Mouse (Mus musculus): ENCODE results near the gene Golt1a. TPM values are rescaled to one million over a fixed set of nuclear protein-coding genes. Genes with fewer than 3 reads are reported as not detected.

The Golt1a gene
- 1.7 and 1.9 TPM in 2 replicates for polyA plus RNA-seq (2012; rRNA removed)

GRCm38 (mm10) chr1:133309652-133310267 is at the start of gene Golt1a:
TSS of gene Golt1a (plus strand) at chr1:133309800.
- no peak for DNase-seq (ENCODE audit: low spot score)

- no peak for DNase-seq (ENCODE audit: low spot score)
Measured at GRCm38 (mm10) chr1:133262628-133263027, 47.0 kb upstream of the Golt1a start.

- no peak for DNase-seq (ENCODE audit: low spot score)
Measured at GRCm38 (mm10) chr1:133263134-133263533, 46.5 kb upstream of the Golt1a start.

GRCm38 (mm10) chr1:133264367-133264766 is 45.2 kb upstream of the Golt1a start:
- DNase-seq (ENCODE audit: low spot score), result no peak

- no peak for DNase-seq (ENCODE audit: low spot score)
Measured at GRCm38 (mm10) chr1:133265114-133265766, 44.4 kb upstream of the Golt1a start.

GRCm38 (mm10) chr1:133267094-133267493 is 42.5 kb upstream of the Golt1a start:
- no peak for DNase-seq (ENCODE audit: low spot score)

GRCm38 (mm10) chr1:133267813-133268492 is 41.6 kb upstream of the Golt1a start:
- no peak for DNase-seq (ENCODE audit: low spot score)

GRCm38 (mm10) chr1:133268503-133268902 is 41.1 kb upstream of the Golt1a start:
- no peak for DNase-seq (ENCODE audit: low spot score)

- DNase-seq (ENCODE audit: low spot score), result no peak
Measured at GRCm38 (mm10) chr1:133270336-133270735, 39.3 kb upstream of the Golt1a start.

GRCm38 (mm10) chr1:133274163-133274562 is 35.4 kb upstream of the Golt1a start:
- DNase-seq (ENCODE audit: low spot score), result no peak

- DNase-seq (ENCODE audit: low spot score), result no peak
Measured at GRCm38 (mm10) chr1:133276983-133277382, 32.6 kb upstream of the Golt1a start.

GRCm38 (mm10) chr1:133278539-133278938 is 31.1 kb upstream of the Golt1a start:
- DNase-seq (ENCODE audit: low spot score), result no peak

GRCm38 (mm10) chr1:133278946-133279631 is 30.5 kb upstream of the Golt1a start:
- no peak for DNase-seq (ENCODE audit: low spot score)

GRCm38 (mm10) chr1:133279632-133280093 is 29.9 kb upstream of the Golt1a start:
- no peak for DNase-seq (ENCODE audit: low spot score)

- DNase-seq (ENCODE audit: low spot score), result no peak
Measured at GRCm38 (mm10) chr1:133280537-133280936, 29.1 kb upstream of the Golt1a start.

- DNase-seq (ENCODE audit: low spot score), result no peak
Measured at GRCm38 (mm10) chr1:133285907-133286306, 23.7 kb upstream of the Golt1a start.

GRCm38 (mm10) chr1:133287051-133287450 is 22.5 kb upstream of the Golt1a start:
- DNase-seq (ENCODE audit: low spot score), result no peak

GRCm38 (mm10) chr1:133287880-133288279 is 21.7 kb upstream of the Golt1a start:
- DNase-seq (ENCODE audit: low spot score), result no peak

- DNase-seq (ENCODE audit: low spot score), result no peak
Measured at GRCm38 (mm10) chr1:133291888-133292287, 17.7 kb upstream of the Golt1a start.

GRCm38 (mm10) chr1:133292608-133293007 is 17.0 kb upstream of the Golt1a start:
- no peak for DNase-seq (ENCODE audit: low spot score)

GRCm38 (mm10) chr1:133296376-133296775 is 13.2 kb upstream of the Golt1a start:
- no peak for DNase-seq (ENCODE audit: low spot score)

GRCm38 (mm10) chr1:133298816-133299215 is 10.8 kb upstream of the Golt1a start:
- no peak for DNase-seq (ENCODE audit: low spot score)

All from urinary bladder, adult 2 months (tissue).